Mouse (Mus musculus) CH12.LX (cell line): ENCODE measurements around the gene Sfxn5.

Experiments
- CTCF ChIP-seq, 2 experiments: IDR thresholded peaks in 1 of 2; conservative IDR thresholded peaks in 1 of 2; 2 replicates each; pipeline ENCODE4 v1.5.1; 2011 to 2012; ENCODE audit warnings: low read depth in 2 of 2, low read length in 2 of 2, improper control_type of control experiment in 1 of 2, inconsistent platforms in 1 of 2, mild to moderate bottlenecking in 1 of 2, moderate library complexity in 1 of 2
- KAT2A ChIP-seq: IDR thresholded peaks from 2 replicates; pipeline ENCODE4 v1.6.1; 2012; ENCODE audit warnings: low read length, improper control_type of control experiment, inconsistent platforms; ENCODE audit not compliant: insufficient replicate concordance
- MAX ChIP-seq: IDR thresholded peaks from 2 replicates; pipeline ENCODE4 v1.6.1; 2011; ENCODE audit warnings: low read length, improper control_type of control experiment
- POLR2A ChIP-seq: IDR thresholded peaks from 2 replicates; pipeline ENCODE4 v1.6.1; 2011; ENCODE audit warnings: low read depth, mild to moderate bottlenecking, improper control_type of control experiment, low read length
- TBP ChIP-seq: conservative IDR thresholded peaks from 2 replicates; pipeline ENCODE4 v1.6.1; 2011; ENCODE audit warnings: low read depth, low read length, improper control_type of control experiment
- USF1 ChIP-seq: IDR thresholded peaks from 2 replicates; pipeline ENCODE4 v1.6.1; 2014; ENCODE audit warnings: low read depth, mild to moderate bottlenecking, inconsistent platforms, low read length, improper control_type of control experiment
- USF2 ChIP-seq: conservative IDR thresholded peaks from 2 replicates; pipeline ENCODE4 v1.6.1; 2011; ENCODE audit warnings: low read depth, low read length, improper control_type of control experiment
- ZNF384 ChIP-seq: IDR thresholded peaks from 2 replicates; pipeline ENCODE4 v1.6.1; 2012; ENCODE audit warnings: low read depth, low read length, improper control_type of control experiment, inconsistent platforms

DNA sequence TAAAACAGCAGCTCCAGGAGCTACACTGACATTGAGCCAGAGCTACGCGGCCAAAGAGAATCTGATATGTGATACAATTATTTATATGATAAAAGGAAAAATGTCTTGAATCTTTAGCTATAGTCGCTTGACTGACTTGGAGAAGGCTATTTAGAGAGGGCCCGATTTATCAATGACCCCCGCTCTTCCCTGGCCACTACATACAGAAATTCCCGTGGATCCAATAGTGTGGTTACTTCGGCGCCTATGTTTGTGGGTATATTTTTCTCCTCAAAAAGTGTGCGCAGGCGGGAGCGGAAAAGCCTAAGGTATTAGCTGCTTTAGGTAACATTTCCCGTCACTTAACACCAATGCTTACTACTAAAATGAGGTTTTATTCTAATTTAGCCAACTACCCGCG is 143.9 kb downstream of the Sfxn5 start:
- TF ChIP-seq CTCF (conservative IDR thresholded peaks at IDR 0.05 in 1 of 2, IDR thresholded peaks at IDR 0.05 in 1 of 2; ENCODE audit: low read depth in 2 of 2, low read length in 2 of 2), result no peak
- TF ChIP-seq KAT2A, result no peak
- no peak for TF ChIP-seq POLR2A
- no peak for TF ChIP-seq ZNF384
- no peak for TF ChIP-seq MAX
- TF ChIP-seq USF2, result no peak
- TF ChIP-seq TBP, result no peak
- TF ChIP-seq USF1, result no peak
